Mouse (Mus musculus): ENCODE measurements around the gene Naa16.

- no peak for TF ChIP-seq CTCF (conservative IDR thresholded peaks at IDR 0.05; ENCODE audit: low read length)
- TF ChIP-seq POU5F1 (IDR thresholded peaks at IDR 0.05; ENCODE audit: borderline replicate concordance, low read length), result no peak
- TF ChIP-seq NANOG (IDR thresholded peaks at IDR 0.05; ENCODE audit: borderline replicate concordance, low read length), result no peak
Measured at GRCm38 (mm10) chr14:79289909-79290308, 100.7 kb downstream of the Naa16 start.

Measured in E14TG2a.4 (cell line).